Mouse (Mus musculus) erythroblast, embryonic 14.5 days (primary cell): ENCODE measurements around the gene Zfp64.

Experiments
- GATA1 ChIP-seq: IDR thresholded peaks from 2 replicates; pipeline ENCODE4 v1.6.1; 2012; ENCODE audit warnings: low read length, inconsistent platforms, mixed read lengths
- TAL1 ChIP-seq: IDR thresholded peaks from 3 replicates; pipeline ENCODE4 v1.6.1; 2012; ENCODE audit warnings: low read length, inconsistent platforms, mixed read lengths

DNA sequence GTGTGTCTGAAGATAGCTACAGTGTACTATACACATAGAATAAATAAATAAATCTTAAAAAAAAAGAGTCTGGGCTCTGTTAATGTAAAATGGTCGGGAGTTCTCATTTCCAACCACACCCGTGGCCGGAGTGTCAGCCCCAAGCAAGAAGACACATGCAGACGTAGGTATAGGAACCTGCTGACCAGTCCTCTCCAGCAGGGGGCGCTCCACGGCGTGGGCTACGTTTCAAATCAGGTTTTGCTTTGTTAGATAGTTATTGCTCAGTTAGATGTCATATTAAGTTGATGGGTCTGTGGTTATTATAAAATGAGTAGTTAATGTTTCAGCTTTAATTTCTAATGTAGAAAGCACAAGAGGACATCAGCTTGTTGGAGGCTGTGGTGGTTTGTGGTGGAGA is 52.8 kb downstream of the Zfp64 start:
- TF ChIP-seq GATA1 (no peak), TAL1 (no peak)
